25 mouse cellular contexts compared by ENCODE assay signal in the genomic region with DNA sequence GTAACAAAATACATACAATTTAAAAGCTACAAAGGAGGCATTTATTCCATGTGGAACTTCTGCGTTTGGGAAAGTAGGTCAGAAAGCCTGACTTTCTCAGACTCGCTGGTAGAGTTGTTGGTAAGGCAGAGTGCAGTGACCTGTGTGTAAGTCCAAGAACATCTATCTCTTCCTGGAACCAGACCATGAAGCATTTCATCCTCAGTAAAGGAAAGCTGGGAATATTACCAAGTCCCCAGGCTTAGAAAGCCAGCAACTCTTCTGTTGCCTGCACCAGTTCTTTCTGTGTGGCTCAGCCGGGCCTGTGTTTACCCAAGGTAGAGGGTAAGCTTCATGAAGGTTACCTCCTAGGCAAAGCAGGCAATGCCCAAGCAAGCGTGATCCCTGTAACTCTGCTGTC.
A peak's percentile ranks its signal among the peaks of the same experiment; 100 is the strongest.
DNase-seq lines count a peak whose midpoint lies in the region; ATAC-seq lines count a peak whose summit lies in the region.
"Had no signal": no experiment of that assay in that cellular context is flagged by ENCODE, and none has a peak within 500 bp of the region (broad histone marks: within the 10 kb centered on the region; RNA-seq: fewer than 3 reads in every experiment).

No protein-coding gene starts in this region.

- H3K4me1 ChIP-seq in embryonic facial prominence, embryonic 15.5 days = no peaks in the 10 kb centered on the region
- H3K4me1 ChIP-seq in embryonic facial prominence, embryonic 10.5 days = peaks cover 3% of the 10 kb centered on the region
- H3K4me1 ChIP-seq in limb, embryonic 15.5 days = peaks cover 9% of the 10 kb centered on the region; the same call in 1 of the 2 replicates
- H3K4me1 ChIP-seq in limb, embryonic 10.5 days = no peaks in the 10 kb centered on the region; the same call in 1 of the 2 replicates
- H3K4me1 ChIP-seq: forebrain, embryonic 12.5 days had no signal

- WGBS in embryonic facial prominence, embryonic 15.5 days = 70% methylated on average over 4 of the region's 4 CpGs
- WGBS in embryonic facial prominence, embryonic 10.5 days = 81% methylated on average over 4 of the region's 4 CpGs
- 69% methylated on average over 4 of the region's 4 CpGs for WGBS in limb, embryonic 15.5 days
- WGBS in limb, embryonic 10.5 days = 87% methylated on average over 4 of the region's 4 CpGs

- ATAC-seq in embryonic facial prominence, embryonic 15.5 days (ENCODE audit: insufficient number of reproducible peaks, low FRiP score, low TSS enrichment, low read depth) = no peak
- no peak for ATAC-seq in limb, embryonic 15.5 days (ENCODE audit: insufficient number of reproducible peaks, low FRiP score, low TSS enrichment, low read depth)
- ATAC-seq: activated CD4-positive, CD25-positive, alpha-beta regulatory T cell, adult 4 months; CD4-positive, CD25-positive, alpha-beta regulatory T cell, adult 4 months; forebrain, embryonic 14.5 days; forebrain, embryonic 16.5 days; Patski had no signal

- no peak overlapping the region for H3K4me3 ChIP-seq in embryonic facial prominence, embryonic 15.5 days (replicated peaks)
- H3K4me3 ChIP-seq in embryonic facial prominence, embryonic 10.5 days = no peak overlapping the region
- H3K4me3 ChIP-seq in limb, embryonic 15.5 days = no peak overlapping the region
- H3K4me3 ChIP-seq in limb, embryonic 10.5 days = no peak overlapping the region
- H3K4me3 ChIP-seq: embryonic facial prominence, embryonic 13.5 days; erythroblast, embryonic 14.5 days; forebrain, embryonic 10.5 days; forebrain, embryonic 12.5 days had no signal

- no peak overlapping the region for H3K9ac ChIP-seq in embryonic facial prominence, embryonic 15.5 days
- H3K9ac ChIP-seq in limb, embryonic 15.5 days = no peak overlapping the region
- H3K9ac ChIP-seq: embryonic facial prominence, embryonic 13.5 days; forebrain, embryonic 12.5 days had no signal

- DNase-seq in embryonic facial prominence, embryonic 10.5 days (ENCODE audit: low spot score) = no peak
- no peak for DNase-seq in limb, embryonic 10.5 days (ENCODE audit: low spot score)
- no peak for DNase-seq in adrenal gland, adult 18-20 months (ENCODE audit: low spot score in 2 of 2)
- DNase-seq: adrenal gland, adult 8-10 months; adrenal gland, postnatal 14 days; adrenal gland, postnatal 36 days; B cell, adult 2 months; cerebellum, adult 11-12 months; cerebellum, adult 2 months; cerebellum, adult 9-10 months; cerebellum, postnatal 10 days; cerebellum, postnatal 25 days had no signal

- no peaks in the 10 kb centered on the region for H3K27me3 ChIP-seq in embryonic facial prominence, embryonic 15.5 days
- no peaks in the 10 kb centered on the region for H3K27me3 ChIP-seq in embryonic facial prominence, embryonic 10.5 days (replicated peaks; ENCODE audit: low read depth, poor library complexity, severe bottlenecking)
- no peaks in the 10 kb centered on the region for H3K27me3 ChIP-seq in limb, embryonic 15.5 days
- no peaks in the 10 kb centered on the region for H3K27me3 ChIP-seq in limb, embryonic 10.5 days (ENCODE audit: low read depth, poor library complexity, severe bottlenecking)
- H3K27me3 ChIP-seq: CH12.LX; embryonic facial prominence, embryonic 13.5 days; forebrain, embryonic 12.5 days; Patski had no signal

- H3K4me2 ChIP-seq in embryonic facial prominence, embryonic 15.5 days (replicated peaks) = no peak overlapping the region
- H3K4me2 ChIP-seq in limb, embryonic 15.5 days = no peak overlapping the region
- H3K4me2 ChIP-seq: embryonic facial prominence, embryonic 13.5 days; forebrain, embryonic 12.5 days had no signal

- no peaks in the 10 kb centered on the region for H3K9me3 ChIP-seq in embryonic facial prominence, embryonic 15.5 days (replicated peaks)
- H3K9me3 ChIP-seq in embryonic facial prominence, embryonic 10.5 days = no peaks in the 10 kb centered on the region
- H3K9me3 ChIP-seq in limb, embryonic 15.5 days = no peaks in the 10 kb centered on the region
- no peaks in the 10 kb centered on the region for H3K9me3 ChIP-seq in limb, embryonic 10.5 days (replicated peaks)
- H3K9me3 ChIP-seq: embryonic facial prominence, embryonic 13.5 days; forebrain, embryonic 10.5 days; forebrain, embryonic 12.5 days had no signal

- no peaks in the 10 kb centered on the region for H3K36me3 ChIP-seq in embryonic facial prominence, embryonic 15.5 days
- no peaks in the 10 kb centered on the region for H3K36me3 ChIP-seq in embryonic facial prominence, embryonic 10.5 days (replicated peaks)
- H3K36me3 ChIP-seq in limb, embryonic 15.5 days = no peaks in the 10 kb centered on the region
- H3K36me3 ChIP-seq in limb, embryonic 10.5 days = no peaks in the 10 kb centered on the region
- H3K36me3 ChIP-seq: embryonic facial prominence, embryonic 13.5 days; forebrain, embryonic 10.5 days; forebrain, embryonic 12.5 days; G1E had no signal

- peak overlapping the region; percentile 71; the same call in 1 of the 2 replicates for H3K27ac ChIP-seq in embryonic facial prominence, embryonic 15.5 days (replicated peaks)
- H3K27ac ChIP-seq in embryonic facial prominence, embryonic 10.5 days (replicated peaks) = no peak overlapping the region
- H3K27ac ChIP-seq in limb, embryonic 15.5 days = peak overlapping the region; percentile 22; the same call in 1 of the 2 replicates
- no peak overlapping the region; the same call in 1 of the 2 replicates for H3K27ac ChIP-seq in limb, embryonic 10.5 days
- H3K27ac ChIP-seq: embryonic facial prominence, embryonic 13.5 days; forebrain, embryonic 10.5 days; forebrain, embryonic 12.5 days had no signal

Comparison
In these comparisons a context has a peak if more than half of its experiments do, and no peak if none do; other contexts are left out.
1. H3K27ac ChIP-seq: peak in embryonic facial prominence, embryonic 15.5 days (single experiment) and limb, embryonic 15.5 days (single experiment); none in embryonic facial prominence, embryonic 10.5 days (single experiment) and limb, embryonic 10.5 days (single experiment).